Mouse (Mus musculus): ENCODE data around the gene Isx. TPM values are rescaled to one million over a fixed set of nuclear protein-coding genes. Genes with fewer than 3 reads are reported as not detected.

The Isx gene
- total RNA-seq (2023), result not detected

GRCm38 (mm10) chr8:74872940-74873339 is at the start of gene Isx:
Gene Isx (plus strand): TSS chr8:74873173.

Other genes starting within 250 kb of the Isx start
- 10 to 100 TPM; 28.1 to 37.8 TPM for gene Hmgxb4, start 120.2 kb downstream of the Isx start, total RNA-seq (2023)
- gene Tom1, start 160.5 kb downstream of the Isx start, total RNA-seq (2023), result 10 to 100 TPM; 46.7 to 55.7 TPM
- 10 to 100 TPM; 55.9 to 63.1 TPM for gene Hmox1, start 220.4 kb downstream of the Isx start, total RNA-seq (2023)
- gene Mcm5, start 236.4 kb downstream of the Isx start, total RNA-seq (2023), result 100 to 1,000 TPM; 122 to 131 TPM

Data from neutrophil, adult 83 days (primary cell).